Mouse (Mus musculus): ENCODE results near the gene Spta1. TPM values are rescaled to one million over a fixed set of nuclear protein-coding genes. Genes with fewer than 3 reads are reported as not detected.

Spta1 gene
- total RNA-seq, 2 experiments from 2014 or later, result 6.9 to 8.2 TPM

DNA sequence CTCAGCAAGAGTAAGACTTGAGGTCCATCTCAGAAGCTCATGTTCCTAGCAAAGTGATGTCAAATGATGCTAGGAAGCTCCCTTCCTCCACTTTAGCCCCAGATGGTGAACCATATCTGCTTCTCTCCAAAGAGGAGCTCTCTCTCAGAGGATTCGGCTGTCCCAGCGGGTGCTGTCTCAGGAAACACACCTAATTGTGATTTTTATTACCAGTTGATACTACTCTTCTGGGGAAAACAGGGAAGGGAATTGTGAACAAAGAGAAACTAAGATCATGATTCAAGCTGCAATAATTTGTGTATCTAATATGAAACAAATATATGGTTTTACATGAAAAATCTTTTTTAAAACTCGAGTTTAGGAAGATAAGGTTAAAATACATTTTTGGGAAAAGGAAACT, 79.4 kb downstream of the Spta1 start, which contains the start of gene Olfr419:
Gene Olfr419 (minus strand): TSS at position 101 of the 400 bp plus-strand sequence.
- DNase-seq, result no peak

DNA sequence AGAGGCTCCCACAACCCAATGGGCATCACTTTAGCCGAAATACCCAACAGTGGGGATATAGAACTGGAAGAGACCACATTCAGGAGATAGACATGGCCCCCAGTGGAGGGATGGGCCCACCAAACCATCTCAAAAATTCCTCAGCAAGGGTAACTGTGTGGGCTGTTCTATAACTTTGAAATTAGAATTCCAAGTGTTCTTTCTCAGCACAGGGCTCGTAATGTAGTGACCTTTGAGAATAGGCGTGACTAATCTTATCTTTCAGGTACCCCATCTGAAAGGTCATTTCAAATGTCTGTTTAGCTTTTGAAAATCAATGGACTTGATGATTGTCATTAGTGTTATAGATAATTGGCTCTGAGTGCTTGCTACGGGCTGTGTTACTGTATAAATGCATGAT, 95.2 kb downstream of the Spta1 start:
- no peak for DNase-seq

DNA sequence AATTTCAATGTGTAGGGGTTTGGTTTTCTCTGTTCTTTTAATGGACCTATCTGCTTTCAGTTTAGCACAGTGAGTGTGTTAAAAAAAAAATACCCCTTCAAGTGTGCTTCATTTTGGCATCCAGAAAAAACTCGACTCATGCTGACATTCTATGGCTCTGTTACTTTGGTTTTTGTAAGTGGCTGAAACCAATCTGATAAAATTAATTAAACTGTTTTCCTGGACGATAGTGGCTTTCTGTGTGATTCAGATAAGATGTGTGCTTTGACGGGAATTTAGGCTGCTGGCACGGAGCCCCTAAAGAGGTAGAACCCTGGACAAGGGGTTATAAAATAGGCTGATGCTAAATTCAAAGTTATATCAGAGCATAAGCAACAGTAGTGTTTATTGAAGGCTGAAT, 96.6 kb downstream of the Spta1 start:
- DNase-seq, result no peak

DNA sequence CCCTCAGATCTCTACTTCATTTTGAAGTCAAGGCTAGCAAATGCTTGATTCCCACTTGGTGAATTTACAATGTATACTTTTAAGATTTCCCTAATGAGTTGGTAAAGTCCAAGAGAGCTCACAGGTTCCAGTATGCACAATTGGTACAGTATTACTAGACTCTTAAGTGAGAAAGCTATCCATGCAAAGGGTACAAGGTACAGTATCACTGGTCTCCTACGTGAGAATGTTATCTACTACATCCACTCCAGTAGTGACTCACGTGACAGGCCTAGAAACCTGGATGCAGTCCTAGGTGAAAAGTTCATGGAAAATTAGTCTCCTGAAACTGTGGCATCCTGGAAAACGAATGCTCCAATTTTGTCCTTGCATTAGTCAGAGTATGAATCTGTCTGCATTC, 98.1 kb downstream of the Spta1 start:
- DNase-seq, result no peak

Other genes starting within 250 kb of the Spta1 start
- gene Mndal, start 230.3 kb upstream of the Spta1 start, total RNA-seq (2021), result 10 to 100 TPM; 14.2 to 14.6 TPM
- 10 to 100 TPM; 12.8 to 13.3 TPM for gene Ifi203, start 230.1 kb upstream of the Spta1 start, total RNA-seq (2021)
- gene Ifi202b, start 190.0 kb upstream of the Spta1 start, total RNA-seq (2021), result not detected
- gene Ifi205, start 141.0 kb upstream of the Spta1 start, total RNA-seq (2021), result 10 to 100 TPM; 24.8 to 29.1 TPM
- not detected for gene Olfr433, start 132.1 kb upstream of the Spta1 start, total RNA-seq (2021)
- not detected for gene Olfr432, start 123.6 kb upstream of the Spta1 start, total RNA-seq (2021)
- not detected for gene Olfr430, start 106.2 kb upstream of the Spta1 start, total RNA-seq (2021)
- gene Olfr429, start 88.4 kb upstream of the Spta1 start, total RNA-seq (2021), result not detected
- gene Olfr427, start 75.9 kb upstream of the Spta1 start, total RNA-seq (2021), result not detected
- gene Olfr231, start 51.6 kb upstream of the Spta1 start, total RNA-seq (2021), result not detected
- not detected for gene Olfr424, start 41.3 kb upstream of the Spta1 start, total RNA-seq (2021)
- gene Olfr420, start 17.1 kb upstream of the Spta1 start, total RNA-seq (2021), result not detected
- not detected for gene Olfr419, start 79.3 kb downstream of the Spta1 start, total RNA-seq (2021)
- gene Mptx1, start 157.7 kb downstream of the Spta1 start, total RNA-seq (2021), result not detected
- not detected for gene Olfr417, start 192.3 kb downstream of the Spta1 start, total RNA-seq (2021)
- not detected for gene Olfr248, start 218.3 kb downstream of the Spta1 start, total RNA-seq (2021)

All from heart, adult 18-20 months (tissue).